Mouse (Mus musculus) heart, postnatal 10 days (tissue): ENCODE data around the gene Fam180a. TPM values are rescaled to one million over a fixed set of nuclear protein-coding genes. Genes with fewer than 3 reads are reported as not detected.
"Not testable (repeated sequence)": the region's sequence is repeated elsewhere in the genome, so short reads cannot be mapped to it uniquely, and the experiment has no call there.

Source experiments
- DNase-seq, 2 experiments: peaks; one replicate each; pipeline ENCODE4 v3.0.0; 2021
- intact Hi-C: fragments of 180-260 bp; cut with DNase I; formaldehyde crosslinking; loops from one replicate; pipeline ENCODE4 v1.15.1; 2025
- total RNA-seq, 2 experiments: library from RNA; stranded (reverse); gene quantifications; 2 replicates each; pipeline ENCODE4 v1.2.3; 2021

Gene Fam180a
- total RNA-seq: 1 to 10 TPM in 1 of 2 experiments, under 1 TPM in 1; 0.74 to 1.3 TPM

GRCm38 (mm10) chr6:35326111-35326515 is at the start of gene Fam180a:
TSS of gene Fam180a (minus strand) at chr6:35326141.
- peak; percentile 78 to 81 for DNase-seq
- intact Hi-C loops: no loop called here

- no peak for DNase-seq
- intact Hi-C loops: loop anchor here (10.0 kb wide), 1 partner anchor 119 kb away; no protein-coding TSS in a partner anchor
Observed at GRCm38 (mm10) chr6:35374052-35374451, 48.1 kb upstream of the Fam180a start.

- intact Hi-C loops: loop anchor here (10.0 kb wide), 1 partner anchor 116 kb away; no protein-coding TSS in a partner anchor
Observed at GRCm38 (mm10) chr6:35370356-35370755, 44.4 kb upstream of the Fam180a start.

GRCm38 (mm10) chr6:35369578-35370282 is 43.8 kb upstream of the Fam180a start:
- not testable (repeated sequence) for DNase-seq
- intact Hi-C loops: loop anchor here (10.0 kb wide), 1 partner anchor 115 kb away; no protein-coding TSS in a partner anchor

More at GRCm38 (mm10) chr6:35370356-35370755, 44.4 kb upstream of the Fam180a start:
- no peak for DNase-seq

GRCm38 (mm10) chr6:35362596-35362995 is 36.7 kb upstream of the Fam180a start:
- DNase-seq: peak; percentile 45 to 69
- intact Hi-C loops: no loop called here

- no peak for DNase-seq
- intact Hi-C loops: no loop called here
Observed at GRCm38 (mm10) chr6:35355320-35355719, 29.4 kb upstream of the Fam180a start.

GRCm38 (mm10) chr6:35354622-35354998 is 28.7 kb upstream of the Fam180a start:
- intact Hi-C loops: no loop called here
- no peak for DNase-seq

- intact Hi-C loops: no loop called here
- no peak for DNase-seq
Observed at GRCm38 (mm10) chr6:35353846-35354621, 28.1 kb upstream of the Fam180a start.

GRCm38 (mm10) chr6:35353416-35353815 is 27.5 kb upstream of the Fam180a start:
- intact Hi-C loops: no loop called here
- DNase-seq: no peak

- no peak for DNase-seq
- intact Hi-C loops: no loop called here
Observed at GRCm38 (mm10) chr6:35352867-35353266, 26.9 kb upstream of the Fam180a start.

- intact Hi-C loops: no loop called here
- no peak for DNase-seq
Observed at GRCm38 (mm10) chr6:35351826-35352225, 25.9 kb upstream of the Fam180a start.

GRCm38 (mm10) chr6:35349784-35350183 is 23.8 kb upstream of the Fam180a start:
- peak; percentile 51 to 65 for DNase-seq
- intact Hi-C loops: no loop called here

GRCm38 (mm10) chr6:35338640-35339039 is 12.7 kb upstream of the Fam180a start:
- no peak for DNase-seq
- intact Hi-C loops: no loop called here

GRCm38 (mm10) chr6:35337836-35338235 is 11.9 kb upstream of the Fam180a start:
- intact Hi-C loops: no loop called here
- no peak for DNase-seq

- intact Hi-C loops: no loop called here
- no peak for DNase-seq
Observed at GRCm38 (mm10) chr6:35335452-35335851, 9.5 kb upstream of the Fam180a start.

GRCm38 (mm10) chr6:35334278-35334677 is 8.3 kb upstream of the Fam180a start:
- no peak for DNase-seq
- intact Hi-C loops: no loop called here

GRCm38 (mm10) chr6:35333632-35334031 is 7.7 kb upstream of the Fam180a start:
- intact Hi-C loops: no loop called here
- no peak for DNase-seq

GRCm38 (mm10) chr6:35330834-35331233 is 4.9 kb upstream of the Fam180a start:
- intact Hi-C loops: no loop called here
- DNase-seq: no peak

GRCm38 (mm10) chr6:35329956-35330355 is 4.0 kb upstream of the Fam180a start:
- DNase-seq: no peak
- intact Hi-C loops: no loop called here

- intact Hi-C loops: no loop called here
- DNase-seq: no peak
Observed at GRCm38 (mm10) chr6:35324306-35324705, 1.6 kb downstream of the Fam180a start.

- intact Hi-C loops: no loop called here
- no peak for DNase-seq
Observed at GRCm38 (mm10) chr6:35323046-35323445, 2.9 kb downstream of the Fam180a start.

- no peak for DNase-seq
- intact Hi-C loops: no loop called here
Observed at GRCm38 (mm10) chr6:35321105-35321504, 4.8 kb downstream of the Fam180a start.
